Mouse (Mus musculus) cerebellum, adult 2 months (tissue): ENCODE measurements around the gene Rpl13a. TPM values are rescaled to one million over a fixed set of nuclear protein-coding genes. Genes with fewer than 3 reads are reported as not detected.

Experiments
- DNase-seq, 2 experiments: peaks; one replicate each; pipeline ENCODE4 v3.0.0; 2021
- H3K27ac ChIP-seq: fragments of 200-500 bp; 2 replicates; pipeline ENCODE4 v1.5.1; 2012; ENCODE audit warnings: low read length, control low read depth, inconsistent platforms; ENCODE audit not compliant: insufficient read depth
- H3K27me3 ChIP-seq: fragments of 200-500 bp; 2 replicates; pipeline ENCODE4 v1.6.1; 2012; ENCODE audit warnings: inconsistent platforms, mild to moderate bottlenecking, low read length, moderate library complexity; ENCODE audit not compliant: control insufficient read depth, insufficient read depth
- H3K4me1 ChIP-seq: fragments of 200-500 bp; 2 replicates; pipeline ENCODE4 v1.6.1; 2011; ENCODE audit warnings: low read length; ENCODE audit not compliant: control insufficient read depth, insufficient read depth
- H3K4me3 ChIP-seq: fragments of 200-500 bp; replicated peaks from 2 replicates; pipeline ENCODE3; 2011; ENCODE audit warnings: mild to moderate bottlenecking, low read depth, low read length, control low read depth; ENCODE audit not compliant: insufficient read depth
- CTCF ChIP-seq: fragments of 200-500 bp; IDR thresholded peaks from 2 replicates; pipeline ENCODE4 v1.5.1; 2011; ENCODE audit warnings: low read depth, mild to moderate bottlenecking, control low read depth, low read length, moderate library complexity, borderline replicate concordance; ENCODE audit not compliant: insufficient read depth
- POLR2A ChIP-seq: fragments of 200-500 bp; IDR thresholded peaks from 2 replicates; pipeline ENCODE4 v1.6.1; 2011; ENCODE audit warnings: low read length, control low read depth, borderline replicate concordance; ENCODE audit not compliant: insufficient read depth
- WGBS: fragments of 180-500 bp; shearing (Covaris S2); methylation state at CpG from one replicate; pipeline ENCODE4 v1.1.7; 2018; 5-methylcytosine and 5-hydroxymethylcytosine counted together
- polyA plus RNA-seq: library from polyadenylated mRNA; depleted of rRNA; stranded (reverse); fragments of >200 nt; gene quantifications from 2 replicates; pipeline ENCODE4 v1.2.3, GENCODE M21; 2012

Gene Rpl13a
- polyA plus RNA-seq, 1 experiment = 1,228 TPM

GRCm38 (mm10) chr7:45094121-45094520 is 34.4 kb downstream of the Rpl13a start:
- no peak for DNase-seq
- no peak overlapping the region for H3K27ac ChIP-seq
- no peak for TF ChIP-seq POLR2A
- TF ChIP-seq CTCF = no peak
- no peaks in the 10 kb centered on the region for H3K4me1 ChIP-seq
- no peaks in the 10 kb centered on the region; the same call in 1 of the 2 replicates for H3K27me3 ChIP-seq
- WGBS = 82% methylated on average over 7 of the region's 7 CpGs
- H3K4me3 ChIP-seq = no peak overlapping the region

- no peaks in the 10 kb centered on the region; the same call in 1 of the 2 replicates for H3K27me3 ChIP-seq
- H3K27ac ChIP-seq = no peak overlapping the region
- no peaks in the 10 kb centered on the region for H3K4me1 ChIP-seq
- no peak overlapping the region for H3K4me3 ChIP-seq
- no peak for TF ChIP-seq POLR2A
- TF ChIP-seq CTCF = no peak
- 40% methylated on average over 17 of the region's 18 CpGs for WGBS
- DNase-seq = no peak
These were observed 35.0 kb downstream of the Rpl13a start for GRCm38 (mm10) chr7:45093516-45093905.

GRCm38 (mm10) chr7:45092828-45093515 is 35.6 kb downstream of the Rpl13a start:
- Histone ChIP-seq H3K4me3 (no peak overlapping the region), H3K27me3 (no peaks in the 10 kb centered on the region; the same call in 1 of the 2 replicates), H3K27ac (no peak overlapping the region), H3K4me1 (no peaks in the 10 kb centered on the region)
- no peak for DNase-seq
- TF ChIP-seq CTCF = no peak
- no peak for TF ChIP-seq POLR2A
- WGBS = 70% methylated on average over 12 of the region's 12 CpGs

GRCm38 (mm10) chr7:45092048-45092447 is 36.5 kb downstream of the Rpl13a start, which contains the start of gene Rcn3:
TSS of gene Rcn3 (minus strand) at chr7:45092221.
- peak within 1 kb of the TSS; percentile 34 for H3K4me3 ChIP-seq
- no peak within 1 kb of the TSS for H3K27ac ChIP-seq
- H3K4me1 ChIP-seq = no peaks in the 10 kb centered on the region
- DNase-seq = peak in 1 of 2 experiments; percentile 26
- under 1% methylated on average over 16 of the region's 16 CpGs for WGBS
- TF ChIP-seq POLR2A (no peak), CTCF (no peak)
- H3K27me3 ChIP-seq = no peaks in the 10 kb centered on the region; the same call in 1 of the 2 replicates

- TF ChIP-seq POLR2A (no peak), CTCF (no peak)
- Histone ChIP-seq H3K4me1 (no peaks in the 10 kb centered on the region), H3K27me3 (no peaks in the 10 kb centered on the region; the same call in 1 of the 2 replicates), H3K4me3 (no peak overlapping the region), H3K27ac (no peak overlapping the region)
- 22% methylated on average over 35 of the region's 35 CpGs for WGBS
- no peak for DNase-seq
These were observed 37.3 kb downstream of the Rpl13a start for GRCm38 (mm10) chr7:45091001-45091990.

- WGBS = 84% methylated on average over 13 of the region's 13 CpGs
- TF ChIP-seq CTCF (no peak), POLR2A (no peak)
- no peak overlapping the region for H3K4me3 ChIP-seq
These were observed 38.1 kb downstream of the Rpl13a start for GRCm38 (mm10) chr7:45090251-45090977.

GRCm38 (mm10) chr7:45088597-45088996 is 40.0 kb downstream of the Rpl13a start:
- no peak overlapping the region for H3K27ac ChIP-seq
- no peak for DNase-seq
- no peak overlapping the region for H3K4me3 ChIP-seq
- H3K27me3 ChIP-seq = no peaks in the 10 kb centered on the region; the same call in 1 of the 2 replicates
- no peaks in the 10 kb centered on the region for H3K4me1 ChIP-seq
- WGBS = 94% methylated on average over 17 of the region's 17 CpGs
- no peak for TF ChIP-seq POLR2A
- TF ChIP-seq CTCF = no peak

More at GRCm38 (mm10) chr7:45090251-45090977, 38.1 kb downstream of the Rpl13a start:
- H3K4me1 ChIP-seq = no peaks in the 10 kb centered on the region
- no peaks in the 10 kb centered on the region; the same call in 1 of the 2 replicates for H3K27me3 ChIP-seq
- no peak for DNase-seq
- no peak overlapping the region for H3K27ac ChIP-seq
